Mouse (Mus musculus) liver, postnatal 0 days (tissue): ENCODE measurements around the gene 1600014C10Rik. TPM values are rescaled to one million over a fixed set of nuclear protein-coding genes. Genes with fewer than 3 reads are reported as not detected.
A peak's percentile ranks its signal among the peaks of the same experiment; 100 is the strongest.

Experiments
- ATAC-seq: fragments of 200-750 bp; cut with Nextera tagmentation; 2 replicates; pipeline ENCODE4 v1.8.0; 2017; ENCODE audit warnings: mild to moderate bottlenecking, moderate library complexity
- DNase-seq: peaks from one replicate; pipeline ENCODE4 v3.0.0-alpha.2; 2016
- H3K27ac ChIP-seq: fragments of 300-500 bp; sonication (generic); 2 replicates; pipeline ENCODE4 v1.5.1; 2014; ENCODE audit warnings: antibody characterized with exemption, moderate library complexity, mild to moderate bottlenecking, low read depth
- H3K27me3 ChIP-seq: fragments of 300-500 bp; sonication (generic); 2 replicates; pipeline ENCODE4 v1.6.1; 2014; ENCODE audit warnings: low read length, control low read depth, mixed read lengths; ENCODE audit not compliant: insufficient read depth
- H3K36me3 ChIP-seq: fragments of 300-500 bp; sonication (generic); replicated peaks from 2 replicates; pipeline ENCODE4 v1.6.1; 2014; ENCODE audit warnings: mild to moderate bottlenecking, control low read depth, low read length, moderate library complexity, mixed read lengths; ENCODE audit not compliant: insufficient read depth
- H3K4me1 ChIP-seq: fragments of 300-500 bp; sonication (generic); 2 replicates; pipeline ENCODE4 v1.6.1; 2014; ENCODE audit warnings: antibody characterized with exemption, mild to moderate bottlenecking, control low read depth; ENCODE audit not compliant: insufficient read depth
- H3K4me2 ChIP-seq: fragments of 300-500 bp; sonication (generic); 2 replicates; pipeline ENCODE4 v1.6.1; 2014; ENCODE audit warnings: low read depth, mild to moderate bottlenecking, low read length, moderate library complexity, mixed read lengths
- H3K4me3 ChIP-seq: fragments of 300-500 bp; sonication (generic); 2 replicates; pipeline ENCODE4 v1.5.1; 2014; ENCODE audit warnings: low read depth, low read length
- H3K9ac ChIP-seq: fragments of 300-500 bp; sonication (generic); replicated peaks from 2 replicates; pipeline ENCODE4 v1.6.1; 2014; ENCODE audit warnings: mild to moderate bottlenecking, moderate library complexity
- H3K9me3 ChIP-seq: fragments of 300-500 bp; sonication (generic); 2 replicates; pipeline ENCODE4 v1.6.1; 2016; ENCODE audit warnings: mild to moderate bottlenecking, control low read depth, low read length, mixed read lengths
- CTCF ChIP-seq: sonication (generic); IDR thresholded peaks from 2 replicates; pipeline ENCODE4 v1.5.1; 2016; ENCODE audit warnings: antibody characterized with exemption, low read depth
- EP300 ChIP-seq: IDR thresholded peaks from 2 replicates; pipeline ENCODE4 v1.6.1; 2016; ENCODE audit warnings: antibody characterized with exemption, low read depth, mild to moderate bottlenecking
- WGBS: fragments of 180-500 bp; shearing (Covaris S2); extraction: QIAGEN DNeasy Blood & Tissue Kit; methylation state at CpG from one replicate; pipeline ENCODE4 v1.1.7; 2014; ENCODE audit not compliant: insufficient replicate concordance; 5-methylcytosine and 5-hydroxymethylcytosine counted together
- polyA plus RNA-seq: library from polyadenylated mRNA; unstranded; fragments of >200 nt; fragmentation: Nextera tagmentation; extraction: Ambion mirVana; gene quantifications from 2 replicates; pipeline ENCODE4 v1.2.1, GENCODE M21; 2015

1600014C10Rik gene
- polyA plus RNA-seq, 1 experiment from 2014 or later, result 78.1 TPM

GRCm38 (mm10) chr7:38188281-38189075 lies 5.5 kb downstream of the 1600014C10Rik start:
- Histone ChIP-seq H3K9me3 (no peaks in the 10 kb centered on the region), H3K4me2 (peak overlapping the region; percentile 36), H3K27ac (peak overlapping the region; percentile 76), H3K4me3 (no peak overlapping the region), H3K4me1 (peaks cover 35% of the 10 kb centered on the region), H3K36me3 (peaks cover 28% of the 10 kb centered on the region), H3K27me3 (no peaks in the 10 kb centered on the region), H3K9ac (no peak overlapping the region)
- no peak for DNase-seq
- TF ChIP-seq EP300, result no peak
- TF ChIP-seq CTCF, result no peak
- 79% methylated on average over 8 of the region's 8 CpGs for WGBS
- no peak for ATAC-seq

- Histone ChIP-seq H3K27ac (peak overlapping the region; percentile 76), H3K36me3 (peaks cover 32% of the 10 kb centered on the region), H3K4me3 (no peak overlapping the region), H3K4me1 (peaks cover 35% of the 10 kb centered on the region), H3K9me3 (no peaks in the 10 kb centered on the region), H3K9ac (no peak overlapping the region), H3K27me3 (no peaks in the 10 kb centered on the region), H3K4me2 (peak overlapping the region; percentile 36)
- 42% methylated on average over 15 of the region's 15 CpGs for WGBS
- peak; percentile 63 for DNase-seq
- TF ChIP-seq CTCF (no peak), EP300 (0 out of 2 replicates have a peak, but pooled peaks have one; percentile 28)
- peak; percentile 60 for ATAC-seq
These were observed 6.3 kb downstream of the 1600014C10Rik start for GRCm38 (mm10) chr7:38189136-38189982.

DNA sequence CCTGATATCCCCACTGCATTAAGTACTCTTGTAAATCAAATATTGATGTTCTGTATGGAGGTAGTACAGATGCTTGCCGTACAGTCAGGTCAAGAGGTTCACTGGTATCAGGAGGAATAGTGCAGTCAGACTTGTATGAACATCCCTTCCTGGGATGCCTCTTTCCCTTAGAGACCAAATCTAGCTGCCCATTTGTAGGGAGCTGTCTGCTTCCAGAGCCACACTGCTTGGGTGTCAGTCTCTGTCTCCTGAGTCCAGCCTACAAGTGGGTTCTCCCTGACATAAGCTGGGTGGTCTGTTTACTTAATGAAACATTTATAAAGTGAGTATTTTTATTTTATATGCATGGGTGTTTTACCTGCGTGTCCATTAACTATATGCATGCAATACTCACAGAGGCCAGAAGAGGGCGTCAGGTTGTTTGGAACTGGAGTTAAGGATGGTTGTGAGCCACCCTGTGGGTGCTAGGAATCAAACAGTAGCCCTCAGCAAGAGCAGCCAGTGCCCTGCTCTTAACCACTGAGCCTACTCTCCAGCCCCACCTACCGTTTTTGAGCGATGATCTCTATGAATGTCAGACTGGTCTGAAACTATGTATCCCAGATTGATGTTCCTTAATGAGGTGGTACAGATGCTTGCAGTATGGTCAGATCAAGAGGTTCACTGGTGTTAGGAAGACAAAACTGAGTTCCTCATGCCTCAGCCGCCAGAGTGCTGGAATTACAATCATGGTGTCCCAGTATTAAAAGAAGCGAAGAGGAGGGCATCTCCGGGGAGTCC lies 7.2 kb downstream of the 1600014C10Rik start:
- DNase-seq (no peak), ATAC-seq (no peak)
- Histone ChIP-seq H3K4me2 (peak overlapping the region; percentile 33; the same call in 1 of the 2 replicates), H3K9ac (no peak overlapping the region), H3K36me3 (peaks cover 41% of the 10 kb centered on the region), H3K9me3 (no peaks in the 10 kb centered on the region), H3K4me3 (no peak overlapping the region), H3K27me3 (no peaks in the 10 kb centered on the region), H3K4me1 (peaks cover 35% of the 10 kb centered on the region), H3K27ac (peak overlapping the region; percentile 76)
- 82% methylated on average over 8 of the region's 8 CpGs for WGBS
- TF ChIP-seq CTCF, result peak; percentile 49
- TF ChIP-seq EP300, result no peak

- no peak overlapping the region for H3K9ac ChIP-seq
- no peak for TF ChIP-seq EP300
- no peak for TF ChIP-seq CTCF
- WGBS, result 87% methylated on average over 8 of the region's 8 CpGs
- no peak for DNase-seq
- H3K9me3 ChIP-seq, result no peaks in the 10 kb centered on the region
- peaks cover 31% of the 10 kb centered on the region for H3K4me1 ChIP-seq
- H3K27ac ChIP-seq, result no peak overlapping the region
- no peak for ATAC-seq
- H3K27me3 ChIP-seq, result no peaks in the 10 kb centered on the region
- peaks cover 43% of the 10 kb centered on the region for H3K36me3 ChIP-seq
- no peak overlapping the region for H3K4me3 ChIP-seq
- H3K4me2 ChIP-seq, result no peak overlapping the region
These were observed 8.1 kb downstream of the 1600014C10Rik start for GRCm38 (mm10) chr7:38191146-38191545.

DNA sequence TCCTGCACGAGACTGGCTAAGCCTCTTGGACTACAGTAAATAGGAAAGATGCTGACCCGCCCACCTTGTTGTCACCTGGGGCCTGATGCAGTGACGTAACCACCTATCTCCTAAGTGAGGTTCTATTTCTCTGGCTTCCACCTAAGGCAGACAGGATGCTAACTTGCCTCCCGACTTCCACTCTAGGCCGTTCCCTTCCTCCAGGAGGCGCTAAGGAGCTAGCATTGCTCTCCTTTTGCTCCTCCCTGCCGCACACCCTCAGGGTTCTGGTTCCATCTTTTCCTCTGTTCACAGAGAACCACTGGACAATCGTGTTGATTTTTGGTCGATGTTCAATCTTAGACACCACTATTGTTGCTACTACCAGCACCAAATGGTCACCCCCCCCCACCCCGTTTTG lies 8.6 kb downstream of the 1600014C10Rik start:
- no peaks in the 10 kb centered on the region for H3K27me3 ChIP-seq
- no peak overlapping the region for H3K4me3 ChIP-seq
- ATAC-seq, result no peak
- no peak overlapping the region for H3K27ac ChIP-seq
- H3K4me2 ChIP-seq, result no peak overlapping the region
- no peak overlapping the region for H3K9ac ChIP-seq
- H3K4me1 ChIP-seq, result peaks cover 26% of the 10 kb centered on the region
- TF ChIP-seq EP300 (no peak), CTCF (peak; percentile 56)
- peak; percentile 44 for DNase-seq
- peaks cover 46% of the 10 kb centered on the region for H3K36me3 ChIP-seq
- 61% methylated on average over 10 of the region's 10 CpGs for WGBS
- no peaks in the 10 kb centered on the region for H3K9me3 ChIP-seq
